29 mouse cellular contexts compared by ENCODE assay signal in genomic region chr10:6578616-6579015, GRCm38 (mm10).
DNase-seq lines count a peak whose midpoint lies in the region; ATAC-seq and TF ChIP-seq lines count a peak whose summit lies in the region.
"Had no signal": no experiment of that assay in that cellular context is flagged by ENCODE, and none has a peak within 500 bp of the region (broad histone marks: within the 10 kb centered on the region; RNA-seq: fewer than 3 reads in every experiment).

No protein-coding gene starts in this region.

- no peaks in the 10 kb centered on the region for H3K4me1 ChIP-seq in forebrain, postnatal 0 days (ENCODE audit: insufficient read depth)
- H3K4me1 ChIP-seq in forebrain, embryonic 10.5 days = no peaks in the 10 kb centered on the region
- no peaks in the 10 kb centered on the region for H3K4me1 ChIP-seq in midbrain, embryonic 15.5 days
- H3K4me1 ChIP-seq: embryonic facial prominence, embryonic 13.5 days; embryonic facial prominence, embryonic 15.5 days; forebrain, embryonic 13.5 days; forebrain, embryonic 15.5 days had no signal

- no peaks in the 10 kb centered on the region for H3K9me3 ChIP-seq in forebrain, postnatal 0 days (ENCODE audit: low read length)
- H3K9me3 ChIP-seq in forebrain, embryonic 10.5 days = no peaks in the 10 kb centered on the region
- no peaks in the 10 kb centered on the region for H3K9me3 ChIP-seq in midbrain, embryonic 15.5 days
- H3K9me3 ChIP-seq: embryonic facial prominence, embryonic 13.5 days; embryonic facial prominence, embryonic 15.5 days; forebrain, embryonic 13.5 days; forebrain, embryonic 15.5 days; G1E had no signal

- H3K27ac ChIP-seq in forebrain, postnatal 0 days (ENCODE audit: low read depth, low read length) = no peak overlapping the region
- no peak overlapping the region for H3K27ac ChIP-seq in forebrain, embryonic 10.5 days
- no peak overlapping the region for H3K27ac ChIP-seq in midbrain, embryonic 15.5 days
- H3K27ac ChIP-seq: embryonic facial prominence, embryonic 13.5 days; embryonic facial prominence, embryonic 15.5 days; forebrain, embryonic 13.5 days; forebrain, embryonic 15.5 days had no signal

- H3K9ac ChIP-seq in forebrain, postnatal 0 days = no peak overlapping the region
- no peak overlapping the region for H3K9ac ChIP-seq in midbrain, embryonic 15.5 days
- H3K9ac ChIP-seq: embryonic facial prominence, embryonic 13.5 days; embryonic facial prominence, embryonic 15.5 days; forebrain, embryonic 13.5 days; forebrain, embryonic 15.5 days had no signal

- DNase-seq in forebrain, postnatal 0 days = peak; percentile 3
- no peak for DNase-seq in forebrain, embryonic 10.5 days (ENCODE audit: extremely low spot score, low spot score)
- peak; percentile 3 for DNase-seq in layer of hippocampus, adult 11-12 months (ENCODE audit: low spot score)
- no peak for DNase-seq in layer of hippocampus, postnatal 36 days
- peak; percentile 12 for DNase-seq in layer of hippocampus, adult 9-10 months (ENCODE audit: low spot score)
- DNase-seq in layer of hippocampus, postnatal 10 days (ENCODE audit: low spot score in 2 of 2) = no peak
- DNase-seq in layer of hippocampus, adult 9-11 months = peak; percentile 21
- DNase-seq: adrenal gland, adult 2 months; adrenal gland, postnatal 10 days; adrenal gland, postnatal 25 days; B cell, adult 2 months; cerebellum, adult 11 months; cerebellum, adult 18-20 months; cerebellum, adult 8-10 months; cerebellum, adult 9-11 months; cerebellum, postnatal 14 days; cerebellum, postnatal 36 days; embryo, embryonic 11 days had no signal

- no peak for TF ChIP-seq CTCF in forebrain, postnatal 0 days (IDR thresholded peaks at IDR 0.05; ENCODE audit: low read depth)

- ATAC-seq in forebrain, postnatal 0 days = peak; percentile 66; the same call in 1 of the 2 replicates
- ATAC-seq in midbrain, embryonic 15.5 days (replicated peaks) = no peak
- ATAC-seq: activated CD4-positive, CD25-positive, alpha-beta regulatory T cell, adult 4 months; CD4-positive, CD25-positive, alpha-beta regulatory T cell, adult 4 months; forebrain, embryonic 13.5 days; forebrain, embryonic 15.5 days; Patski had no signal

- H3K4me2 ChIP-seq in forebrain, postnatal 0 days (ENCODE audit: low read depth) = no peak overlapping the region
- no peak overlapping the region for H3K4me2 ChIP-seq in midbrain, embryonic 15.5 days
- H3K4me2 ChIP-seq: embryonic facial prominence, embryonic 13.5 days; embryonic facial prominence, embryonic 15.5 days; forebrain, embryonic 13.5 days; forebrain, embryonic 15.5 days had no signal

- H3K4me3 ChIP-seq in forebrain, postnatal 0 days (ENCODE audit: low read depth, low read length) = no peak overlapping the region
- no peak overlapping the region for H3K4me3 ChIP-seq in forebrain, embryonic 10.5 days
- no peak overlapping the region for H3K4me3 ChIP-seq in midbrain, embryonic 15.5 days
- H3K4me3 ChIP-seq: embryonic facial prominence, embryonic 13.5 days; embryonic facial prominence, embryonic 15.5 days; erythroblast, embryonic 14.5 days; forebrain, embryonic 13.5 days; forebrain, embryonic 15.5 days had no signal

- no peaks in the 10 kb centered on the region for H3K36me3 ChIP-seq in forebrain, postnatal 0 days (ENCODE audit: insufficient read depth)
- H3K36me3 ChIP-seq in forebrain, embryonic 10.5 days (replicated peaks) = no peaks in the 10 kb centered on the region
- H3K36me3 ChIP-seq in midbrain, embryonic 15.5 days (replicated peaks) = no peaks in the 10 kb centered on the region
- H3K36me3 ChIP-seq: embryonic facial prominence, embryonic 13.5 days; embryonic facial prominence, embryonic 15.5 days; forebrain, embryonic 15.5 days; G1E had no signal

- H3K27me3 ChIP-seq in forebrain, postnatal 0 days (ENCODE audit: insufficient read depth, low read length) = no peaks in the 10 kb centered on the region
- no peaks in the 10 kb centered on the region for H3K27me3 ChIP-seq in forebrain, embryonic 10.5 days (ENCODE audit: poor library complexity, severe bottlenecking)
- H3K27me3 ChIP-seq in midbrain, embryonic 15.5 days (replicated peaks) = no peaks in the 10 kb centered on the region
- H3K27me3 ChIP-seq: CH12.LX; embryonic facial prominence, embryonic 13.5 days; embryonic facial prominence, embryonic 15.5 days; forebrain, embryonic 13.5 days; forebrain, embryonic 15.5 days; Patski had no signal

Comparison
In these comparisons a context has a peak if more than half of its experiments do, and no peak if none do; other contexts are left out.
1. DNase-seq: peak in forebrain, postnatal 0 days (single experiment), layer of hippocampus, adult 11-12 months (single experiment), layer of hippocampus, adult 9-10 months (single experiment) and layer of hippocampus, adult 9-11 months (single experiment); none in forebrain, embryonic 10.5 days (single experiment), layer of hippocampus, postnatal 36 days (0 of 2) and layer of hippocampus, postnatal 10 days (0 of 2).